Mouse (Mus musculus): ENCODE data around the gene Sh2b1. TPM values are rescaled to one million over a fixed set of nuclear protein-coding genes. Genes with fewer than 3 reads are reported as not detected.

Gene Sh2b1
- polyA plus RNA-seq, 1 experiment: 95.0 TPM

GRCm38 (mm10) chr7:126417045-126417444 is 58.2 kb downstream of the Sh2b1 start:
- 44% methylated on average over 8 of the region's 8 CpGs for WGBS
- H3K4me1 ChIP-seq (ENCODE audit: control insufficient read depth, insufficient read depth, low read length): peaks cover 3% of the 10 kb centered on the region

More at GRCm38 (mm10) chr7:126417045-126417444, 58.2 kb downstream of the Sh2b1 start:
- peak overlapping the region; percentile 91; the same call in 1 of the 2 replicates for H3K27ac ChIP-seq (ENCODE audit: control insufficient read depth, insufficient read depth, low read depth, low read length, poor library complexity)
- no peak overlapping the region for H3K4me3 ChIP-seq (replicated peaks; ENCODE audit: control insufficient read depth, low read depth, low read length)
- TF ChIP-seq POLR2A (IDR thresholded peaks at IDR 0.05; ENCODE audit: borderline replicate concordance, control insufficient read depth, low read depth, low read length): no peak

Other genes with a start within 250 kb of the Sh2b1 start
- gene Sbk1, start 202.8 kb downstream of the Sh2b1 start, polyA plus RNA-seq (2011; ENCODE audit: insufficient read depth, insufficient read length, low replicate concordance, missing spikeins): 8.9 and 21.0 TPM in 2 replicates
- 55.3 and 74.0 TPM in 2 replicates for gene Lat, start 105.9 kb downstream of the Sh2b1 start, polyA plus RNA-seq (2011; ENCODE audit: insufficient read depth, insufficient read length, low replicate concordance, missing spikeins)
- gene Spns1, start 98.0 kb downstream of the Sh2b1 start, polyA plus RNA-seq (2011; ENCODE audit: insufficient read depth, insufficient read length, low replicate concordance, missing spikeins): 13.0 and 32.8 TPM in 2 replicates
- 11.1 and 15.1 TPM in 2 replicates for gene Nfatc2ip, start 78.7 kb downstream of the Sh2b1 start, polyA plus RNA-seq (2011; ENCODE audit: insufficient read depth, insufficient read length, low replicate concordance, missing spikeins)
- 62.1 and 196 TPM in 2 replicates for gene Cd19, start 60.5 kb downstream of the Sh2b1 start, polyA plus RNA-seq (2011; ENCODE audit: insufficient read depth, insufficient read length, low replicate concordance, missing spikeins)
- 10.7 and 28.6 TPM in 2 replicates for gene Rabep2, start 46.7 kb downstream of the Sh2b1 start, polyA plus RNA-seq (2011; ENCODE audit: insufficient read depth, insufficient read length, low replicate concordance, missing spikeins)
- 12.0 and 13.4 TPM in 2 replicates for gene Atp2a1, start 12.3 kb downstream of the Sh2b1 start, polyA plus RNA-seq (2011; ENCODE audit: insufficient read depth, insufficient read length, low replicate concordance, missing spikeins)
- 16.7 and 36.3 TPM in 2 replicates for gene Tufm, start 11.9 kb upstream of the Sh2b1 start, polyA plus RNA-seq (2011; ENCODE audit: insufficient read depth, insufficient read length, low replicate concordance, missing spikeins)
- gene Atxn2l, start 28.0 kb upstream of the Sh2b1 start, polyA plus RNA-seq (2011; ENCODE audit: insufficient read depth, insufficient read length, low replicate concordance, missing spikeins): 78.5 and 156 TPM in 2 replicates
- gene Eif3c, start 91.0 kb upstream of the Sh2b1 start, polyA plus RNA-seq (2011; ENCODE audit: insufficient read depth, insufficient read length, low replicate concordance, missing spikeins): 52.3 and 90.2 TPM in 2 replicates
- 21.2 and 45.7 TPM in 2 replicates for gene Apobr, start 109.5 kb upstream of the Sh2b1 start, polyA plus RNA-seq (2011; ENCODE audit: insufficient read depth, insufficient read length, low replicate concordance, missing spikeins)
- 98.2 and 269 TPM in 2 replicates for gene Cln3, start 110.4 kb upstream of the Sh2b1 start, polyA plus RNA-seq (2011; ENCODE audit: insufficient read depth, insufficient read length, low replicate concordance, missing spikeins)
- gene Il27, start 119.5 kb upstream of the Sh2b1 start, polyA plus RNA-seq (2011; ENCODE audit: insufficient read depth, insufficient read length, low replicate concordance, missing spikeins): 1.9 and 6.0 TPM in 2 replicates
- 28.1 and 37.6 TPM in 2 replicates for gene Nupr1, start 155.4 kb upstream of the Sh2b1 start, polyA plus RNA-seq (2011; ENCODE audit: insufficient read depth, insufficient read length, low replicate concordance, missing spikeins)
- 25.8 and 27.0 TPM in 2 replicates for gene Sgf29, start 173.9 kb upstream of the Sh2b1 start, polyA plus RNA-seq (2011; ENCODE audit: insufficient read depth, insufficient read length, low replicate concordance, missing spikeins)
- 14.2 and 34.1 TPM in 2 replicates for gene Sult1a1, start 201.0 kb upstream of the Sh2b1 start, polyA plus RNA-seq (2011; ENCODE audit: insufficient read depth, insufficient read length, low replicate concordance, missing spikeins)
- 77.8 and 182 TPM in 2 replicates for gene Bola2, start 220.0 kb upstream of the Sh2b1 start, polyA plus RNA-seq (2011; ENCODE audit: insufficient read depth, insufficient read length, low replicate concordance, missing spikeins)
- gene Slx1b, start 220.4 kb upstream of the Sh2b1 start, polyA plus RNA-seq (2011; ENCODE audit: insufficient read depth, insufficient read length, low replicate concordance, missing spikeins): 5.0 and 11.1 TPM in 2 replicates
- gene Coro1a, start 232.4 kb upstream of the Sh2b1 start, polyA plus RNA-seq (2011; ENCODE audit: insufficient read depth, insufficient read length, low replicate concordance, missing spikeins): 370 and 776 TPM in 2 replicates

Measured in bone marrow, adult 2 months (tissue).